Mouse (Mus musculus) liver, adult 2 months (tissue): ENCODE measurements around the gene Anks1b. TPM values are rescaled to one million over a fixed set of nuclear protein-coding genes. Genes with fewer than 3 reads are reported as not detected.

Experiments used
- DNase-seq: peaks from one replicate; pipeline ENCODE4 v3.0.0-alpha.2; 2011; ENCODE audit warnings: low read depth, low spot score; ENCODE audit errors: extremely low read depth
- H3K27ac ChIP-seq: fragments of 200-500 bp; replicated peaks from 2 replicates; pipeline ENCODE4 v1.5.1; 2012; ENCODE audit warnings: low read depth, mild to moderate bottlenecking, control low read depth, inconsistent platforms, low read length; ENCODE audit not compliant: insufficient read depth
- H3K27me3 ChIP-seq: fragments of 200-500 bp; 2 replicates; pipeline ENCODE4 v1.6.1; 2012; ENCODE audit warnings: mild to moderate bottlenecking, moderate library complexity, low read length, inconsistent platforms; ENCODE audit not compliant: control insufficient read depth, insufficient read depth
- H3K36me3 ChIP-seq: fragments of 200-500 bp; 2 replicates; pipeline ENCODE4 v1.6.1; 2012; ENCODE audit warnings: low read length, inconsistent platforms; ENCODE audit not compliant: control insufficient read depth, insufficient read depth
- H3K4me1 ChIP-seq: fragments of 200-500 bp; 2 replicates; pipeline ENCODE4 v1.6.1; 2011; ENCODE audit warnings: low read length; ENCODE audit not compliant: control insufficient read depth, insufficient read depth
- H3K4me3 ChIP-seq: fragments of 200-500 bp; 2 replicates; pipeline ENCODE4 v1.5.1; 2011; ENCODE audit warnings: low read depth, mild to moderate bottlenecking, control low read depth, low read length, moderate library complexity; ENCODE audit not compliant: insufficient read depth
- H3K79me2 ChIP-seq: fragments of 200-500 bp; 2 replicates; pipeline ENCODE4 v1.6.1; 2012; ENCODE audit warnings: inconsistent platforms, mild to moderate bottlenecking, low read length, moderate library complexity; ENCODE audit not compliant: control insufficient read depth, insufficient read depth
- H3K9ac ChIP-seq: fragments of 200-500 bp; 2 replicates; pipeline ENCODE4 v1.6.1; 2012; ENCODE audit warnings: low read depth, mild to moderate bottlenecking, control low read depth, inconsistent platforms, low read length
- CTCF ChIP-seq: fragments of 200-500 bp; IDR thresholded peaks from 2 replicates; pipeline ENCODE4 v1.5.1; 2011; ENCODE audit warnings: low read depth, low read length, control low read depth
- POLR2A ChIP-seq: fragments of 200-500 bp; IDR thresholded peaks from 2 replicates; pipeline ENCODE4 v1.6.1; 2011; ENCODE audit warnings: low read length, control low read depth; ENCODE audit not compliant: insufficient read depth; ENCODE audit errors: extremely low read depth
- WGBS: fragments of 180-500 bp; shearing (Covaris S2); methylation state at CpG from one replicate; pipeline ENCODE4 v1.1.7; 2018; 5-methylcytosine and 5-hydroxymethylcytosine counted together
- polyA plus RNA-seq: library from polyadenylated mRNA; depleted of rRNA; stranded (reverse); fragments of >200 nt; gene quantifications from 2 replicates; pipeline ENCODE4 v1.2.3, GENCODE M21; 2012
- total RNA-seq: library from RNA; depleted of rRNA; stranded (reverse); fragments of >200 nt; gene quantifications from 2 replicates; pipeline ENCODE4 v1.2.3, GENCODE M21; 2014

Gene Anks1b
- total and polyA plus RNA-seq, 2 experiments: under 0.01 TPM; not detected in 1

GRCm38 (mm10) chr10:90828581-90829393, 955.5 kb downstream of the Anks1b start:
- Histone ChIP-seq H3K27me3 (peaks cover 11% of the 10 kb centered on the region; the same call in 1 of the 2 replicates), H3K36me3 (no peaks in the 10 kb centered on the region), H3K4me1 (no peaks in the 10 kb centered on the region), H3K4me3 (no peak overlapping the region), H3K27ac (no peak overlapping the region), H3K9ac (no peak overlapping the region), H3K79me2 (no peaks in the 10 kb centered on the region)
- WGBS: 2% methylated on average over 63 of the region's 73 CpGs
- TF ChIP-seq POLR2A: no peak
- DNase-seq: no peak

GRCm38 (mm10) chr10:90829394-90830267, 956.3 kb downstream of the Anks1b start:
- Histone ChIP-seq H3K27ac (no peak overlapping the region), H3K79me2 (no peaks in the 10 kb centered on the region), H3K27me3 (peaks cover 11% of the 10 kb centered on the region; the same call in 1 of the 2 replicates), H3K36me3 (no peaks in the 10 kb centered on the region), H3K9ac (no peak overlapping the region), H3K4me3 (no peak overlapping the region), H3K4me1 (no peaks in the 10 kb centered on the region)
- no peak for DNase-seq
- TF ChIP-seq POLR2A (no peak), CTCF (no peak)
- 3% methylated on average over 65 of the region's 76 CpGs for WGBS

GRCm38 (mm10) chr10:90830268-90830585, 956.9 kb downstream of the Anks1b start:
- no peak for DNase-seq
- H3K9ac ChIP-seq: no peak overlapping the region
- no peak for TF ChIP-seq POLR2A
- no peak for TF ChIP-seq CTCF
- H3K79me2 ChIP-seq: no peaks in the 10 kb centered on the region
- WGBS: 4% methylated on average over 11 of the region's 11 CpGs
- no peaks in the 10 kb centered on the region for H3K4me1 ChIP-seq
- H3K27ac ChIP-seq: no peak overlapping the region
- no peak overlapping the region for H3K4me3 ChIP-seq
- H3K36me3 ChIP-seq: no peaks in the 10 kb centered on the region
- H3K27me3 ChIP-seq: peaks cover 11% of the 10 kb centered on the region; the same call in 1 of the 2 replicates

GRCm38 (mm10) chr10:90830591-90831287, 957.4 kb downstream of the Anks1b start:
- no peak overlapping the region for H3K9ac ChIP-seq
- 6% methylated on average over 21 of the region's 21 CpGs for WGBS
- H3K4me1 ChIP-seq: no peaks in the 10 kb centered on the region
- TF ChIP-seq POLR2A (no peak), CTCF (no peak)
- DNase-seq: no peak
- no peak overlapping the region for H3K27ac ChIP-seq
- no peaks in the 10 kb centered on the region for H3K36me3 ChIP-seq
- H3K79me2 ChIP-seq: no peaks in the 10 kb centered on the region
- H3K27me3 ChIP-seq: peaks cover 11% of the 10 kb centered on the region; the same call in 1 of the 2 replicates
- H3K4me3 ChIP-seq: no peak overlapping the region

- 22% methylated on average over 2 of the region's 2 CpGs for WGBS
Observed at GRCm38 (mm10) chr10:90831288-90831626, 957.9 kb downstream of the Anks1b start.

More at GRCm38 (mm10) chr10:90831288-90831626, 957.9 kb downstream of the Anks1b start:
- H3K4me3 ChIP-seq: no peak overlapping the region
- no peaks in the 10 kb centered on the region for H3K79me2 ChIP-seq
- no peak overlapping the region for H3K27ac ChIP-seq
- DNase-seq: no peak
- no peaks in the 10 kb centered on the region for H3K4me1 ChIP-seq
- H3K36me3 ChIP-seq: no peaks in the 10 kb centered on the region
- H3K27me3 ChIP-seq: peaks cover 11% of the 10 kb centered on the region; the same call in 1 of the 2 replicates
- H3K9ac ChIP-seq: no peak overlapping the region
- TF ChIP-seq CTCF: no peak
- no peak for TF ChIP-seq POLR2A
